Mouse (Mus musculus) G1E (cell line): ENCODE measurements around the gene Olfr1043.

Experiments used
- CTCF ChIP-seq: IDR thresholded peaks from 2 replicates; pipeline ENCODE4 v1.5.1; 2012; ENCODE audit warnings: low read depth, low read length, inconsistent platforms, mixed read lengths
- GATA1 ChIP-seq: IDR thresholded peaks from 2 replicates; pipeline ENCODE4 v1.6.1; 2012; ENCODE audit warnings: borderline replicate concordance, low read length, inconsistent platforms, mixed read lengths
- GATA2 ChIP-seq: IDR thresholded peaks from 2 replicates; pipeline ENCODE4 v1.6.1; 2012; ENCODE audit warnings: low read depth, low read length, inconsistent platforms, borderline replicate concordance
- POLR2AphosphoS5 ChIP-seq: IDR thresholded peaks from 2 replicates; pipeline ENCODE4 v1.6.1; 2012; ENCODE audit warnings: low read depth, low read length, inconsistent platforms; ENCODE audit not compliant: insufficient replicate concordance
- TAL1 ChIP-seq: conservative IDR thresholded peaks from 2 replicates; pipeline ENCODE4 v1.6.1; 2012; ENCODE audit warnings: low read depth, low read length, inconsistent platforms, mixed read lengths

DNA sequence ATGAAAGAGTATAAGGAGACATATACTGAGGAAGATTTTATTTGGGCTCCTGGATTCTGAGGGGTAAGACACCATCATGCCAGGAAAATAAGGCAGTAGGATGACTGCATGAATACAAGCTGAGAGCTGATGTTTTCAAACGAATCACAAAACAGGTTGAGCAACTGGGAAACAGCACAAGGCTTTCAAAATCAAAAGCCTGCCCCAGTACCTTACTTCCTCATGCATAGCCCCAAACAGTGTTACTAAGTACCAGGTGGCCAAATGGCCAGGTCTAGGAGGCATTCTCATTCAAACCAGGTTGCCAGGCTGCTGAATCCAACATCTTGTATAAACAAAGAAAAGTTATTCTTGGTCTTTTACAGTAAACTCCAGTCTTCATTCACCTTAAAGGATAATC is 28.5 kb upstream of the Olfr1043 start:
- TF ChIP-seq GATA1 (no peak), CTCF (no peak), GATA2 (no peak), POLR2AphosphoS5 (no peak), TAL1 (no peak)
